Mouse (Mus musculus) small intestine, adult 2 months (tissue): Measurements from ENCODE around the gene Vsnl1. TPM values are rescaled to one million over a fixed set of nuclear protein-coding genes. Genes with fewer than 3 reads are reported as not detected.
A peak's percentile ranks its signal among the peaks of the same experiment; 100 is the strongest.

ENCODE experiments used
- H3K27ac ChIP-seq: fragments of 200-500 bp; 2 replicates; pipeline ENCODE4 v1.5.1; 2012; ENCODE audit warnings: low read depth, low read length, control low read depth, inconsistent platforms; ENCODE audit not compliant: insufficient read depth
- H3K27me3 ChIP-seq: fragments of 200-500 bp; 2 replicates; pipeline ENCODE4 v1.6.1; 2012; ENCODE audit warnings: mild to moderate bottlenecking, moderate library complexity, low read length, inconsistent platforms; ENCODE audit not compliant: control insufficient read depth, insufficient read depth
- H3K36me3 ChIP-seq: fragments of 200-500 bp; 2 replicates; pipeline ENCODE4 v1.6.1; 2012; ENCODE audit warnings: mild to moderate bottlenecking, low read length, control low read depth, inconsistent platforms; ENCODE audit not compliant: control insufficient read depth, insufficient read depth
- H3K4me1 ChIP-seq: fragments of 200-500 bp; 2 replicates; pipeline ENCODE4 v1.6.1; 2012; ENCODE audit warnings: low read length, inconsistent platforms, mixed read lengths; ENCODE audit not compliant: control insufficient read depth, insufficient read depth, insufficient read length
- H3K4me3 ChIP-seq: fragments of 200-500 bp; 2 replicates; pipeline ENCODE4 v1.5.1; 2012; ENCODE audit warnings: low read depth, mild to moderate bottlenecking, control low read depth, inconsistent platforms, low read length, moderate library complexity
- CTCF ChIP-seq: fragments of 200-500 bp; IDR thresholded peaks from 2 replicates; pipeline ENCODE4 v1.5.1; 2012; ENCODE audit warnings: low read depth, mild to moderate bottlenecking, control low read depth, inconsistent platforms, low read length, moderate library complexity, mixed read lengths; ENCODE audit not compliant: insufficient replicate concordance, insufficient read length; ENCODE audit errors: extremely low read depth
- POLR2A ChIP-seq: fragments of 200-500 bp; IDR thresholded peaks from 2 replicates; pipeline ENCODE4 v1.6.1; 2012; ENCODE audit warnings: low read depth, mild to moderate bottlenecking, control low read depth, inconsistent platforms, low read length, moderate library complexity
- WGBS: fragments of 180-500 bp; shearing (Covaris S2); methylation state at CpG from one replicate; pipeline ENCODE4 v1.1.7; 2018; 5-methylcytosine and 5-hydroxymethylcytosine counted together
- polyA plus RNA-seq: library from polyadenylated mRNA; depleted of rRNA; stranded (reverse); fragments of >200 nt; gene quantifications from 2 replicates; pipeline ENCODE4 v1.2.3, GENCODE M21; 2012

The Vsnl1 gene
- polyA plus RNA-seq, 1 experiment = 0.13 TPM

DNA sequence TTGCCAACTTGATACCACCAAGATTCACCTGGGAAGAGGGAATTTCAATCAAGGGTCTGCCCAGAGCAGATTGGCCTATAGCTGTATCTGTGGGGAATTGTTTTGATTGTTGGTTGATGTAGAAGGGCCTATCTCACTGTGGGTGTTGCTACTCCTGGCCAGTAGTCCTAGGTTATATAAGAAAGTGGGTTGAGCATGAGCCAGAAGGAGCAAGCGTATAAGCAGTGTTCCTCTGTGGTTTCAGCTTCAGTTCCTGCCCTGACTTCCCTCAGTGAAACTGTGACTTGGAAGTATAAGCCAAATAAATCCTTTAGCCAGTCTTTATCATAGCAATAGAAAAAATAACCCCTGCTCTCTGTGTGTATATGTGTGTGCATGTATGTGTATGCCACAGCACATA is 51.7 kb downstream of the Vsnl1 start:
- Histone ChIP-seq H3K4me3 (no peak overlapping the region), H3K36me3 (no peaks in the 10 kb centered on the region)
- TF ChIP-seq POLR2A (no peak), CTCF (no peak)

DNA sequence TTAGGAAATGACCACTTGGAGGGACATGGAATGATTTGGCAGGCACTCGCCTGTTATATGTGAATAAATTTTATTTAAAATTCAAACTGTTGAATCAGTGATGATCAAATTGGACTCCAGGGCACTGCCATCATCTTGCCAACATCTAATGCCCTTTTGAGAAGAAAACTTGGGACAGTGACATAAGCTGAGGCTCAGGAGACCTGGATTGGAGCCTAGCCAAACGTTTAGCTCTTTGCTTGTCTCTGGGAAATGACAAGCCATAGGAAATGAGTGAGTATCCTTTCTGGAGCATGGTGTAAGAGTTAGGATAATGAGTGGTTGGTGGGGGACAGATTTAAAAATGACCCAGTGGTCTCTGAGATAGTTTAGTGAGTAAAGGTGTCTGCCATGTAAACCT is 57.0 kb downstream of the Vsnl1 start:
- no peaks in the 10 kb centered on the region for H3K4me1 ChIP-seq
- H3K27ac ChIP-seq = no peak overlapping the region
- H3K27me3 ChIP-seq = no peaks in the 10 kb centered on the region
- TF ChIP-seq CTCF = no peak
- TF ChIP-seq POLR2A = no peak
- no peak overlapping the region for H3K4me3 ChIP-seq
- H3K36me3 ChIP-seq = no peaks in the 10 kb centered on the region
- WGBS = 55% methylated on average over 2 of the region's 2 CpGs

More for the DNA sequence above, 51.7 kb downstream of the Vsnl1 start:
- H3K27me3 ChIP-seq = no peaks in the 10 kb centered on the region
- no peaks in the 10 kb centered on the region for H3K4me1 ChIP-seq
- WGBS = 77% methylated on average over 1 of the region's 1 CpGs
- no peak overlapping the region for H3K27ac ChIP-seq

DNA sequence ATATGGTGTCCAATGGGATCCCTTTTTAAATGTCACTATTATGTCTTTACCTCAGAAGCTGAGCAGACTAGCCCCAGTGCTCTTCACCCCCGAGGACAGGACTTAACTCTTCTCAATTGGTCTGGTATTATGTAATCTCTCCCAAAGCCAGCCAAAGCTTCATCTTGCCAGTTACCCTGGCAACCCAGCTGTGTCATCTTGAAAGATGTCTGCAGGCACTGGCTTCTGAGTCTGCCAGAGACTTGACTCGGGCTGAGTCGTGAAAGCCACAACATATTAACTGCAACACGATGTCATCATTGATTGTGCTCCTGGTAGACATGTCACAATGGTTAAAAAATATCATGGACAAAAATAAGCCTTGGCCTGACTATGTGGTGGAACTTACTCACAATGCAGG is 66.4 kb downstream of the Vsnl1 start:
- Histone ChIP-seq H3K4me1 (no peaks in the 10 kb centered on the region), H3K36me3 (no peaks in the 10 kb centered on the region), H3K27me3 (no peaks in the 10 kb centered on the region), H3K4me3 (no peak overlapping the region), H3K27ac (no peak overlapping the region)
- 67% methylated on average over 4 of the region's 4 CpGs for WGBS
- TF ChIP-seq CTCF (no peak), POLR2A (no peak)

GRCm38 (mm10) chr12:11367099-11367765 is 69.2 kb downstream of the Vsnl1 start:
- Histone ChIP-seq H3K27me3 (no peaks in the 10 kb centered on the region), H3K36me3 (no peaks in the 10 kb centered on the region), H3K4me1 (no peaks in the 10 kb centered on the region), H3K27ac (no peak overlapping the region), H3K4me3 (no peak overlapping the region)
- WGBS = 56% methylated on average over 3 of the region's 3 CpGs
- TF ChIP-seq POLR2A = no peak
- no peak for TF ChIP-seq CTCF

DNA sequence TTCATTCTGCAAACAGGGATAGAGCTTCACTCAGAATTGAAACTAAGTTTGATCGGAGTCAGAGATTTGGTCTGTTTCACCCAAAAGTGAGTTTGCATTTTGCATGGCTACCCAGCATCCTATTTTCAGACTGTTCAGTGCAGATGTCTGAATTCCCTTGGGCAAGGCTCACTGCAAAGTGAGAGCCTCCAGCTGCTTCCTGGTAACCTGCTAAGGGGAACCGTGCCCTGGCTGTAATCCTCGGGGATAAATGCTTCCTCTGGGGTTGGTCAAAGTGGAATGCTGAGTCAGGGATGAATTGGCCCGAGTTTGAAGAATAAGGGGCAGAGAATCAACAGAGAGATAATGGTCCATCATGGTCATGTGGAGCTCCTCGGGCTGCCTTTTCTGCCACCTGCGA is 71.5 kb downstream of the Vsnl1 start:
- H3K27me3 ChIP-seq = no peaks in the 10 kb centered on the region
- H3K36me3 ChIP-seq = no peaks in the 10 kb centered on the region
- WGBS = 54% methylated on average over 6 of the region's 6 CpGs
- H3K4me3 ChIP-seq = no peak overlapping the region
- no peaks in the 10 kb centered on the region for H3K4me1 ChIP-seq
- TF ChIP-seq CTCF (no peak), POLR2A (no peak)
- H3K27ac ChIP-seq = no peak overlapping the region

- TF ChIP-seq POLR2A (no peak), CTCF (no peak)
- WGBS = 93% methylated on average over 6 of the region's 6 CpGs
- Histone ChIP-seq H3K27ac (no peak overlapping the region), H3K4me1 (no peaks in the 10 kb centered on the region), H3K36me3 (no peaks in the 10 kb centered on the region), H3K27me3 (no peaks in the 10 kb centered on the region), H3K4me3 (no peak overlapping the region)
Measured at GRCm38 (mm10) chr12:11362435-11362834, 74.0 kb downstream of the Vsnl1 start.

DNA sequence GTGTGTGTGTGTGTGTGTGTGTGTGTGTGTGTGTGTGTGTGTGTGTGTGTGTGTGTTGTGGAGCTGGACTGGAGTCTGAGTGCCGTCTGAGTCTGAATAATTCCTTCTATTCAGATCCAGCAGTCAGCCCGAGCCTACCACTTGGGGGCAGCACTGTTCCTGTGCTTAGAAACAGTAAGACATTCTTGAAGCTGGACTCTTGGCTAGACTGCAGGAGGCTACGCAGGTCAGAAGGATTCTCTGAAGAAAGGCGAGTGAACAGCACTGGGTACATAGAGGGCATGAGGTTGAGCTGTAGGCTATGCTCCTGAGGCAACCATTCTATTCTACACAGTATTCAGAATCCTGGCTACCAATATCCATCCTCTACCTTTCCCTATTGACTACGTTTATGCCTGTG is 85.5 kb downstream of the Vsnl1 start:
- H3K4me3 ChIP-seq = no peak overlapping the region
- no peaks in the 10 kb centered on the region for H3K36me3 ChIP-seq
- peak; percentile 41; the same call in 1 of the 2 replicates for TF ChIP-seq CTCF
- no peak for TF ChIP-seq POLR2A
- H3K27me3 ChIP-seq = no peaks in the 10 kb centered on the region; the same call in 1 of the 2 replicates
- H3K4me1 ChIP-seq = no peaks in the 10 kb centered on the region
- H3K27ac ChIP-seq = no peak overlapping the region
- 29% methylated on average over 5 of the region's 5 CpGs for WGBS
